12 mouse cellular contexts compared by ENCODE assay signal in genomic region chr14:27823048-27823447, GRCm38 (mm10).
DNase-seq lines count a peak whose midpoint lies in the region; TF ChIP-seq lines count a peak whose summit lies in the region.
"Had no signal": no experiment of that assay in that cellular context is flagged by ENCODE, and none has a peak within 500 bp of the region (broad histone marks: within the 10 kb centered on the region; RNA-seq: fewer than 3 reads in every experiment).

No protein-coding gene starts in this region.

- no peak overlapping the region for H3K4me3 ChIP-seq in layer of hippocampus, adult 2 months
- H3K4me3 ChIP-seq: forebrain, embryonic 12.5 days had no signal

- no peak for TF ChIP-seq CTCF in layer of hippocampus, adult 2 months (conservative IDR thresholded peaks at IDR 0.05)

- H3K27ac ChIP-seq in layer of hippocampus, adult 2 months, result peak overlapping the region; percentile 9; the same call in 1 of the 2 replicates
- H3K27ac ChIP-seq: forebrain, embryonic 12.5 days had no signal

- no peak for DNase-seq in layer of hippocampus, adult 2 months (ENCODE audit: low spot score in 2 of 2)
- DNase-seq in layer of hippocampus, adult 8-10 months (ENCODE audit: low spot score in 2 of 2), result no peak
- DNase-seq in Muller cell, postnatal 12 days (ENCODE audit: inconsistent ontology term), result peak; percentile 75
- DNase-seq in adrenal gland, postnatal 14 days, result peak; percentile 76
- DNase-seq in lung, postnatal 10 days, result peak; percentile 48
- no peak for DNase-seq in kidney, postnatal 14 days
- DNase-seq in adipocyte (ENCODE audit: low spot score), result no peak
- DNase-seq in right cerebral cortex, postnatal 10 days (ENCODE audit: low spot score in 2 of 2), result no peak
- DNase-seq: cerebellum, postnatal 10 days; kidney, postnatal 10 days; right cerebral cortex, postnatal 4 days had no signal

Comparison
In these comparisons a context has a peak if more than half of its experiments do, and no peak if none do; other contexts are left out.
1. DNase-seq: peak in Muller cell, postnatal 12 days (single experiment), adrenal gland, postnatal 14 days (single experiment) and lung, postnatal 10 days (single experiment); none in layer of hippocampus, adult 2 months (0 of 2), layer of hippocampus, adult 8-10 months (0 of 2), kidney, postnatal 14 days (single experiment), adipocyte (single experiment) and right cerebral cortex, postnatal 10 days (0 of 2).